Mouse (Mus musculus) stomach, embryonic 14.5 days (tissue): ENCODE results near the gene H3f3a. TPM values are rescaled to one million over a fixed set of nuclear protein-coding genes. Genes with fewer than 3 reads are reported as not detected.

Experiments used
- ATAC-seq: fragments of 200-750 bp; cut with Nextera tagmentation; 2 replicates; pipeline ENCODE4 v1.8.0; 2017; ENCODE audit warnings: low read depth, moderate TSS enrichment; ENCODE audit not compliant: insufficient number of reproducible peaks, insufficient read depth, low FRiP score
- H3K27ac ChIP-seq: fragments of 300-500 bp; sonication (generic); 2 replicates; pipeline ENCODE4 v1.5.1; 2014; ENCODE audit warnings: mild to moderate bottlenecking, low read length, moderate library complexity, mixed read lengths
- H3K27me3 ChIP-seq: fragments of 300-500 bp; sonication (generic); 2 replicates; pipeline ENCODE4 v1.6.1; 2014; ENCODE audit warnings: low read length, control low read depth, mixed read lengths; ENCODE audit not compliant: control insufficient read depth, insufficient read depth
- H3K36me3 ChIP-seq: fragments of 300-500 bp; sonication (generic); 2 replicates; pipeline ENCODE4 v1.6.1; 2014; ENCODE audit warnings: mild to moderate bottlenecking, control low read depth, low read length, moderate library complexity, mixed read lengths; ENCODE audit not compliant: control insufficient read depth, insufficient read depth
- H3K4me1 ChIP-seq: fragments of 300-500 bp; sonication (generic); 2 replicates; pipeline ENCODE4 v1.6.1; 2014; ENCODE audit warnings: low read length, control low read depth, mixed read lengths; ENCODE audit not compliant: control insufficient read depth, insufficient read depth
- H3K4me2 ChIP-seq: fragments of 300-500 bp; sonication (generic); replicated peaks from 2 replicates; pipeline ENCODE4 v1.6.1; 2014; ENCODE audit warnings: low read depth, low read length, control low read depth
- H3K4me3 ChIP-seq: fragments of 300-500 bp; sonication (generic); 2 replicates; pipeline ENCODE4 v1.5.1; 2014; ENCODE audit warnings: low read depth, low read length, control low read depth
- H3K9ac ChIP-seq: fragments of 300-500 bp; sonication (generic); replicated peaks from 2 replicates; pipeline ENCODE4 v1.6.1; 2014; ENCODE audit warnings: low read depth, mild to moderate bottlenecking, control low read depth, low read length, moderate library complexity, mixed read lengths
- H3K9me3 ChIP-seq: fragments of 300-500 bp; sonication (generic); 2 replicates; pipeline ENCODE4 v1.6.1; 2016; ENCODE audit warnings: low read depth, low read length, control low read depth; ENCODE audit not compliant: control insufficient read depth
- WGBS: fragments of 180-500 bp; shearing (Covaris S2); extraction: QIAGEN DNeasy Blood & Tissue Kit; methylation state at CpG from one replicate; pipeline ENCODE4 v1.1.7; 2014; 5-methylcytosine and 5-hydroxymethylcytosine counted together
- polyA plus RNA-seq: library from polyadenylated mRNA; unstranded; fragments of >200 nt; fragmentation: Nextera tagmentation; extraction: Ambion mirVana; gene quantifications from 2 replicates; pipeline ENCODE4 v1.2.1, GENCODE M21; 2014

H3f3a gene
- polyA plus RNA-seq, 1 experiment from 2014 or later: 2,483 TPM

DNA sequence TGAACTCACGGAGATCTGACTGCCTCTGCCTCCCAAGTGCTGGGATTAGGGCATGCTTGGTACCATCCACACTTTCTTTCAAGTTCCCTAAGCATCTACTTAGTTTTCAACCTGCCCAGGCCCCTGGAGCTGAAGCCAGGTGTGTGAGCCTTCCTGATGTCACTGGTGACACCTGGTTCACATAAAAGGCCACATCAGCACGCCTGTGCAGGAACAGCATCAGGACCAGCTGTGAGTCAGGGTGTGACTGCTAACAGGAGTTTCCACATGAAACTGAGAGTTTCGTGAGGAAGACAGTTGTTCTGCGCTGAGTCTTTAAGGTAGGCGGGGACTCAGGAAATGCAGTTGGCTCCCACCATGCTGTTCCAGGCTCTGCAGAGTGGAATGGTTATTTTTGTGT, 48.4 kb downstream of the H3f3a start:
- Histone ChIP-seq H3K27me3 (no peaks in the 10 kb centered on the region), H3K9me3 (no peaks in the 10 kb centered on the region), H3K9ac (no peak overlapping the region), H3K4me1 (peaks cover 12% of the 10 kb centered on the region), H3K27ac (no peak overlapping the region), H3K4me2 (no peak overlapping the region), H3K4me3 (no peak overlapping the region), H3K36me3 (no peaks in the 10 kb centered on the region)
- no peak for ATAC-seq
- WGBS: 87% methylated on average over 5 of the region's 5 CpGs

- WGBS: under 1% methylated on average over 11 of the region's 11 CpGs
- Histone ChIP-seq H3K4me1 (peaks cover 12% of the 10 kb centered on the region), H3K4me3 (peak overlapping the region; percentile 36), H3K36me3 (no peaks in the 10 kb centered on the region), H3K27me3 (no peaks in the 10 kb centered on the region), H3K9ac (peak overlapping the region; percentile 32), H3K27ac (no peak overlapping the region), H3K4me2 (peak overlapping the region; percentile 80), H3K9me3 (no peaks in the 10 kb centered on the region)
- ATAC-seq: peak; percentile 74; the same call in 1 of the 2 replicates
Observed at GRCm38 (mm10) chr1:180763828-180764227, 49.9 kb downstream of the H3f3a start.

DNA sequence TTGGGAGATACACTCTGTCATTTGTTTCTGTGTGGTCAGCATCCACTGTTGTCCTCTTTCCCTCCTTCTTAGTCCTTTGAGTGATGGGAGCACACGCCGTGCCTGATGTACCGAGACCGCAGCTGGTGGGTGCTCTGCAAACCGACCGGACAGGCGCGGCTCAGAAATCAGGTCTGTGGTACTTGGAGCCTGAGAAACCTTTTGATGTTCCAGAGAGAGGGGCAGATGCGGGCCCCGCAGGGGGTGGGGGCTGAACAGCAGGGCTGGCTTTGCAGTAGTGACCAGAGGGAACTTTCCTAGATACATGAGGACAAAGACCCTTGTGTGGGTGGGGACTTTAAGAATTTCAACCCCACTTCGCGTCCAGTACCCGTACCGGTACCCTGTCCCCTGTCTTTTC, 50.4 kb downstream of the H3f3a start:
- 15% methylated on average over 14 of the region's 14 CpGs for WGBS
- H3K27me3 ChIP-seq: no peaks in the 10 kb centered on the region
- H3K9ac ChIP-seq: peak overlapping the region; percentile 32
- H3K36me3 ChIP-seq: no peaks in the 10 kb centered on the region
- H3K9me3 ChIP-seq: no peaks in the 10 kb centered on the region
- peak overlapping the region; percentile 36 for H3K4me3 ChIP-seq
- H3K4me2 ChIP-seq: peak overlapping the region; percentile 80
- no peak overlapping the region for H3K27ac ChIP-seq
- ATAC-seq: no peak
- H3K4me1 ChIP-seq: peaks cover 12% of the 10 kb centered on the region

- Histone ChIP-seq H3K36me3 (no peaks in the 10 kb centered on the region), H3K9ac (no peak overlapping the region), H3K27ac (no peak overlapping the region), H3K4me1 (peaks cover 8% of the 10 kb centered on the region), H3K4me2 (no peak overlapping the region), H3K9me3 (no peaks in the 10 kb centered on the region), H3K4me3 (no peak overlapping the region), H3K27me3 (no peaks in the 10 kb centered on the region)
- ATAC-seq: no peak
- 68% methylated on average over 8 of the region's 8 CpGs for WGBS
Observed at GRCm38 (mm10) chr1:180762679-180763078, 51.1 kb downstream of the H3f3a start.

- Histone ChIP-seq H3K9me3 (no peaks in the 10 kb centered on the region), H3K4me1 (peaks cover 5% of the 10 kb centered on the region; the same call in 1 of the 2 replicates), H3K9ac (no peak overlapping the region), H3K4me2 (no peak overlapping the region), H3K4me3 (no peak overlapping the region), H3K27me3 (no peaks in the 10 kb centered on the region), H3K27ac (no peak overlapping the region), H3K36me3 (no peaks in the 10 kb centered on the region)
- WGBS: 78% methylated on average over 11 of the region's 11 CpGs
- 0 out of 2 replicates have a peak, but pooled peaks have one; percentile 35 for ATAC-seq
Observed at GRCm38 (mm10) chr1:180762180-180762579, 51.6 kb downstream of the H3f3a start.

GRCm38 (mm10) chr1:180757956-180758520, 55.7 kb downstream of the H3f3a start:
- no peak overlapping the region for H3K27ac ChIP-seq
- 90% methylated on average over 7 of the region's 7 CpGs for WGBS
- ATAC-seq: no peak; the same call in 1 of the 2 replicates
- H3K4me2 ChIP-seq: no peak overlapping the region
- no peaks in the 10 kb centered on the region for H3K4me1 ChIP-seq
- no peaks in the 10 kb centered on the region for H3K9me3 ChIP-seq
- no peaks in the 10 kb centered on the region for H3K27me3 ChIP-seq
- H3K36me3 ChIP-seq: peaks cover 13% of the 10 kb centered on the region
- no peak overlapping the region for H3K4me3 ChIP-seq
- no peak overlapping the region for H3K9ac ChIP-seq

- Histone ChIP-seq H3K4me3 (no peak overlapping the region), H3K4me1 (no peaks in the 10 kb centered on the region), H3K9me3 (no peaks in the 10 kb centered on the region), H3K36me3 (peaks cover 20% of the 10 kb centered on the region), H3K4me2 (no peak overlapping the region), H3K27ac (no peak overlapping the region), H3K9ac (no peak overlapping the region), H3K27me3 (no peaks in the 10 kb centered on the region)
- 86% methylated on average over 3 of the region's 3 CpGs for WGBS
- ATAC-seq: peak; percentile 60; the same call in 1 of the 2 replicates
Observed at GRCm38 (mm10) chr1:180757252-180757955, 56.3 kb downstream of the H3f3a start.

- WGBS: 92% methylated on average over 2 of the region's 2 CpGs
- H3K27me3 ChIP-seq: no peaks in the 10 kb centered on the region
- H3K9me3 ChIP-seq: no peaks in the 10 kb centered on the region
- H3K9ac ChIP-seq: no peak overlapping the region
- no peak overlapping the region for H3K27ac ChIP-seq
- ATAC-seq: no peak
- peaks cover 25% of the 10 kb centered on the region for H3K36me3 ChIP-seq
- no peaks in the 10 kb centered on the region for H3K4me1 ChIP-seq
- H3K4me3 ChIP-seq: no peak overlapping the region
- no peak overlapping the region for H3K4me2 ChIP-seq
Observed at GRCm38 (mm10) chr1:180756711-180757110, 57.0 kb downstream of the H3f3a start.
